Mouse (Mus musculus) right cerebral cortex, postnatal 25 days (tissue): ENCODE measurements around the gene BC028528.
A peak's percentile ranks its signal among the peaks of the same experiment; 100 is the strongest.
"Not testable (repeated sequence)": the region's sequence is repeated elsewhere in the genome, so short reads cannot be mapped to it uniquely, and the experiment has no call there.

ENCODE experiments used
- DNase-seq: peaks from one replicate; pipeline ENCODE4 v3.0.0; 2022

The BC028528 gene

DNA sequence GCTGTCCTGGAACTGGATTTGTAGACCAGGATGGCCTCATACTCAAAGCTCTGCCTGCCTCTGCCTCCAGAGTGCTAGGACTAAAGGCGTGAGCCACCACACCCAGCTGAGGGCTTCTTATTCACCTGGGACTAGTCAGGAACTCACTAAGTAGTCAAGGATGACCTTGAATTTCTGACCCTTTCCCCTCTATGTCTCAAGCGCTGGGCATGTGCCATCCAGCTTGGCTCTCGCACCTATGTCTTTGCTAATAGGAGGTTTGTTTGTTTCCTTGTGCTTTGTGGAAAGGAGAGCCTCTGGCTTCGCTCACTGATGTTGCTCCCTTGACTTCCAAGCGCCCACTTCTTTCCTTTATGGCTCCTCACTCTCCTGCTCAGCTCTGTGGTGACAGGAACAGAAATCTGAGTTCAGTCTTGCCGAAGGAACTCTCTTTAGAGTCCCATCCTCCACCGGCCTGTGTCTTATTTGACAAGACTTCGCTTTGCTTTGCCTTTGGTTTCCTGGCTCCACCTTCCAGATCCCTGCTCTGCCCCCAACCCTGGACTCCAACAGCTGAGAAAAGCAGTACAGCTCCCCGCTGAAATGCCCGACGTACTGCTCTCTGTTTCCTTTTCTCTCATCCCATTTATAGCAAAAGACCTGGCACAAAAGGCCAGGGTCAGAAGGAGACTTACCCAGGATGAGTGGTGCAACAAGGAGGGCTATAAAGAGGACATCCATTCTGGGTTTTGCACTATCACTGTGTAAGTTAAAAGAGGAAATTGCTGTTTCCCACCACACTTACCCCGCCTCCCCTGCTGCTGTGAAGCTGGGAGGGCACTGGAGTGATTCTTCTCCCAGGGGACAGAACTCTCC, at the start of gene BC028528:
TSS of gene BC028528 (minus strand) at position 795 of the 855 bp plus-strand sequence.
- DNase-seq: no peak

GRCm38 (mm10) chr3:95938835-95939234, 47.0 kb upstream of the BC028528 start:
- DNase-seq: no peak

- no peak for DNase-seq
Measured at GRCm38 (mm10) chr3:95938217-95938616, 46.4 kb upstream of the BC028528 start.

DNA sequence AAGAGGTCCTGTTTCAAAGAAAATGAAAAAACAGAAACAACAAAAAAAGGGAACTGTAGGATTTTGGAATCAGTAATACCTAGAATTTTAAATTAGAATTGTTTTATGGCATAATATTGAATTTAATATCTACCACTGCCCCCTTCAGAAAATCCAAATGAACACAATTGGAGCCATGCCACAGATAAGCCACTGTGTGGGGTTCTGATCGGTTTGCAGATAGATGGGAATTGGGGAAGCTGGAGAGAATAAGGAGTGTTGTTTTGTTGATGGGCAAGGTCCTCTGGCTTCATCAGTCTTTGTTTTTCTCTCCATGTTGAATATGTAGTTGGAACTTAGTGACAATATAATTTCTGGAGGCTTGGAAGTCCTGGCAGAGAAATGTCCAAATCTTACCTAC, 42.6 kb upstream of the BC028528 start:
- DNase-seq: no peak

GRCm38 (mm10) chr3:95933111-95933750, 41.4 kb upstream of the BC028528 start:
- DNase-seq: no peak

DNA sequence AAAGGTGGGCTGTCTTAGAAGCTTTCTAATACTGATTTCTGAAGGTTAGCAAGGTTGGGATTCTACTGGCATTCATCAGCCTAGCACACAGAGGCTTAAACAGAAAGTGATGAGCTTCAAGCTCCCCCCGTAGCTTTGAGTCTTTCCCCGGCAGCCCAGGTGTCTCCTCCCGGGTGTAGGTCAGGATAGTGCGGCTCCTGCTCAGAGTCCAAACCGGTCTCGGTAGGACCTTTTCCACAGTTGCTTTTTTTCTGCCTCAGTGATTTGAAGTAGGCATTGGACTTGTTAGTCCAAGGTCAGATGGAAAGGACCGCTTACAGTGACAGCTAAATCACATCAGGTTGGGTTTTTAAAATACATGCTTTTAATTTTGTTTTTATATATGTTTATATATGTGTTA, 40.8 kb upstream of the BC028528 start:
- DNase-seq: no peak

DNA sequence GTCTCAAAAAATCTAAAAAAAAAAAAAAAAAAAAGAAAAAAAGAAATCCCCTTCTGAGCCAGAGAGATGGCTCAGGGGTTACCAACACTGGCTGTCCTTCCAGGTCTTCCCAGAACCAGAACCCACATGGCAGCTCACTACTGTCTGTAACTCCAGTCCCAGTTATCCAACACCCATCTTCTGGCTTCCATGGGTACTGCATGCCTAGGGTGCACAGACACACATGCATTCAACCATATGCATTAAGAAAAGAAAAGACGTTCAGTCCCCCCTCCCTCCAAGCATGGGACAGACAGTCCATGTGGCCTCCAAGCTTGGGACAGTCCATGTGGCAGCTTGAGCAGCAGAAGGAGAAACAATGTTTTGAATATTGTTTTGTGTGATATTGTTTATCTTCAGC, 40.4 kb upstream of the BC028528 start:
- DNase-seq: no peak

GRCm38 (mm10) chr3:95931471-95931870, 39.7 kb upstream of the BC028528 start:
- no peak for DNase-seq

DNA sequence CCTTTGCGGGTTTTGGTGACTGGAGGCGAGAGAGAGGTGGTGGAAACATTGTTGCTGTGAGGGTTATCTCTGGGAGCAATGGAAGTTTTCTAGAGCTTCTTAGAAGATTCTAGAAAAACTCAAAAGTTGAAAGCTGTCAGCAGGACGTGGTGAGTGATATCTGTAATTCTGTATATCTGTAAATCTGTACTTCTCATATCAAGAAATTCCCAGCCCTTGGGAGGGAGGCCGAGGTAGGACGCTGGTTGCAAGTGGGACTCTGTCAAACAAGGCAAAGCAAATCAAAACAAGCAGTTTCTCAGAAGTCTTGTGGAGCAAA, 38.6 kb upstream of the BC028528 start:
- no peak for DNase-seq

GRCm38 (mm10) chr3:95929581-95930470, 38.0 kb upstream of the BC028528 start:
- DNase-seq: peak; percentile 45

GRCm38 (mm10) chr3:95928658-95929503, 37.1 kb upstream of the BC028528 start, which contains the start of gene Anp32e:
Gene Anp32e, plus strand, starts transcription at chr3:95929246.
- DNase-seq: peak; percentile 96

GRCm38 (mm10) chr3:95928261-95928657, 36.5 kb upstream of the BC028528 start:
- DNase-seq: no peak

DNA sequence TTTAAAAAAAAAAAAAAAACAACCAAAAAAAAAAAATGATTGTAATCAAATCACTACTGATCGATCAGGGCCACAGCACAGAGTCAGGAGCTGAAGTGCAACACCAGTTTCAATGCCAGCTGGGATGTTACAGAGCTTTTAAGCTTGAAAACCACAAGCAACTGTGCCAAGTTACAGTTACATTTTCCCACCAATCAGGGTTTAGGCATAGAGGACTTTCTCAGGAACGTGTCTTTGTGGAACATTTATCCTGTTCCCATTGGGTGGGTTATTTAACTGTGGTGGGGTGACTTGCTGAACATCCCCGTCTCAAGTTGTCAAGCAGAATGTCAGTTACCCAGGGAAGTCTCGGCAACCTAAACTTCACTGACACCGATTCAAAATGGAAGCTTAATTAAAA, 33.3 kb upstream of the BC028528 start:
- DNase-seq: no peak

GRCm38 (mm10) chr3:95924185-95924584, 32.4 kb upstream of the BC028528 start:
- no peak for DNase-seq

- DNase-seq: not testable (repeated sequence)
Measured at GRCm38 (mm10) chr3:95923429-95923828, 31.6 kb upstream of the BC028528 start.

GRCm38 (mm10) chr3:95920532-95920931, 28.7 kb upstream of the BC028528 start:
- not testable (repeated sequence) for DNase-seq

DNA sequence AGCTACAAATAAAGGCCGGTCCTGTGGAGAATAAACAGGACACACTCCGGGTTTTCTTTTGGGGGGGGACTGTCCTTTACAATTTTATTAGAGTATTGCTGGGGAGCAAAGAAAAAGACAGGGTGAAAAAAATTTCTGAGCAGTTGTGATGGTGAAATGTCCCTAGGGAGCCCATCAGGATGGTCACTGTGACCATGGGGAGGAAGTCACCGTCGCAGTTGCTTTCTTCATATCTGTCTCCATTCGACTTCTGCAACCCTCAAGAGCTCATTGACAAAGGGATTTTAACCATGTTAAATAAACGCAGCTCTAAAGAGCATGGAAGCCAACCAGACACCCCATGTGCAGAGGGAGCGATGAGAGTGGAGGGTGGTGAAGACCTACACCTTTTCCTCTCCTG, 25.0 kb upstream of the BC028528 start:
- DNase-seq: no peak

GRCm38 (mm10) chr3:95914706-95915105, 22.9 kb upstream of the BC028528 start:
- no peak for DNase-seq

DNA sequence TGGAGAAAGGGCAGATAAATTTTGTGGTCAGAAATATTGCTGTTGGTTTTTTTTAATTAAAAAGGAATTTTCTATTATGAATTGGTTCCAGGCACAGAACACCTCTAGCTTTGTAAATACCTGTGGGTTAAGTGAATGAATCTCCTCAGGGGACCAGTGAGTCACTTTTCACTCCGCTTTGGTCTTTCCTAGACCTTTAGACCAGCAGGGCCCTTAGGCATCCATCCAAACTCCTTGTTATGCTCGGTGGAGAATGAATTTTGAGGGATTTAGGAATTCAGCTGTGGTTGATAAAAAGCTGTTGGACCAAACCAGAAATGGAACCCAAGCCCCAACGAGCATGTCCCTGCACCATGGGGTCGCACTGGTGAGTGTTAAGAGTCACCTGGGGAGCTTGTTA, 15.8 kb upstream of the BC028528 start:
- no peak for DNase-seq

GRCm38 (mm10) chr3:95906860-95907259, 15.1 kb upstream of the BC028528 start:
- no peak for DNase-seq

- peak; percentile 43 for DNase-seq
Measured at GRCm38 (mm10) chr3:95905940-95906492, 14.2 kb upstream of the BC028528 start.
